Mouse (Mus musculus) CH12.LX (cell line): Measurements from ENCODE around the gene Gpr137.

ENCODE experiments used
- CTCF ChIP-seq, 2 experiments: IDR thresholded peaks in 1 of 2; conservative IDR thresholded peaks in 1 of 2; 2 replicates each; pipeline ENCODE4 v1.5.1; 2011 to 2012; ENCODE audit warnings: low read depth in 2 of 2, low read length in 2 of 2, improper control_type of control experiment in 1 of 2, inconsistent platforms in 1 of 2, mild to moderate bottlenecking in 1 of 2, moderate library complexity in 1 of 2
- GABPA ChIP-seq: IDR thresholded peaks from 2 replicates; pipeline ENCODE4 v1.6.1; 2012; ENCODE audit warnings: low read depth, low read length, improper control_type of control experiment, inconsistent platforms; ENCODE audit not compliant: insufficient replicate concordance
- IRF4 ChIP-seq: IDR thresholded peaks from 2 replicates; pipeline ENCODE4 v1.6.1; 2014; ENCODE audit warnings: low read depth, mild to moderate bottlenecking, inconsistent platforms, low read length, improper control_type of control experiment
- POLR2A ChIP-seq: IDR thresholded peaks from 2 replicates; pipeline ENCODE4 v1.6.1; 2011; ENCODE audit warnings: low read depth, mild to moderate bottlenecking, improper control_type of control experiment, low read length
- POLR2AphosphoS2 ChIP-seq: IDR thresholded peaks from 2 replicates; pipeline ENCODE4 v1.6.1; 2011; ENCODE audit warnings: low read depth, low read length, improper control_type of control experiment
- TCF12 ChIP-seq: IDR thresholded peaks from 2 replicates; pipeline ENCODE4 v1.6.1; 2014; ENCODE audit warnings: low read depth, mild to moderate bottlenecking, inconsistent platforms, low read length, improper control_type of control experiment
- USF1 ChIP-seq: IDR thresholded peaks from 2 replicates; pipeline ENCODE4 v1.6.1; 2014; ENCODE audit warnings: low read depth, mild to moderate bottlenecking, inconsistent platforms, low read length, improper control_type of control experiment
- ZMIZ1 ChIP-seq: IDR thresholded peaks from 2 replicates; pipeline ENCODE4 v1.6.1; 2012; ENCODE audit warnings: low read depth, mild to moderate bottlenecking, inconsistent platforms, low read length, improper control_type of control experiment

GRCm38 (mm10) chr19:6969665-6970381, 27.5 kb upstream of the Gpr137 start:
- TF ChIP-seq GABPA (no peak), POLR2A (peak; percentile 72), USF1 (no peak), CTCF (conservative IDR thresholded peaks at IDR 0.05 in 1 of 2, IDR thresholded peaks at IDR 0.05 in 1 of 2; ENCODE audit: low read depth in 2 of 2, low read length in 2 of 2) (peak; percentile 13 to 68; a peak in 2 of 4 replicates), IRF4 (no peak), TCF12 (0 out of 2 replicates have a peak, but pooled peaks have one; percentile 12), ZMIZ1 (no peak), POLR2AphosphoS2 (no peak)
